Mouse (Mus musculus): ENCODE measurements around the gene Agap1. TPM values are rescaled to one million over a fixed set of nuclear protein-coding genes. Genes with fewer than 3 reads are reported as not detected.

Agap1 gene
- polyA plus RNA-seq, 1 experiment from 2014 or later, result 37.2 TPM

DNA sequence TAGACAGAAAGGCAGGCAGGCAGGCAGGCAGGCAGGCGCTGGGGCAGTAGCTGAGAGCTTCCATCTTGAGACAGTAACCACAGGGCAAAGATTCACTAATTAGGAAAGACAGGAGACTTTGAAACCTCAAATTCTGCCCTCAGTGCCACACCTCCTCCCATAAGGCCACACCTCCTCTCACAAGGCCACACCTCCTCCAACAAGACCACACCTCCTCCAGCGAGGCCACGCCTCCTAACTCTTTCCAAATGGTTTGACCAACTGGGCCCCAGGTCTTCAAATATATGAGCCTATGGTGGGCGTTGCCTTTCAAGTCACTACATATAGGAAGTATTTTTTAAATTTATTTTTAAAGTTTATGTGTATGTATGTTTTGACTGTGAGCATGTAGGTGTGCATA is 446.8 kb downstream of the Agap1 start:
- H3K27ac ChIP-seq (ENCODE audit: low read length), result no peak overlapping the region
- peaks cover 4% of the 10 kb centered on the region; the same call in 1 of the 2 replicates for H3K9me3 ChIP-seq (ENCODE audit: control insufficient read depth, low read length)
- H3K4me1 ChIP-seq (replicated peaks; ENCODE audit: control insufficient read depth, insufficient read depth, low read length), result no peaks in the 10 kb centered on the region
- ATAC-seq, result no peak
- H3K4me3 ChIP-seq (replicated peaks; ENCODE audit: low read length), result no peak overlapping the region
- WGBS, result 81% methylated on average over 4 of the region's 4 CpGs
- H3K4me2 ChIP-seq (ENCODE audit: low read length), result no peak overlapping the region
- H3K27me3 ChIP-seq (replicated peaks; ENCODE audit: control insufficient read depth, insufficient read depth, low read length), result no peaks in the 10 kb centered on the region
- H3K9ac ChIP-seq (replicated peaks; ENCODE audit: low read depth, low read length), result no peak overlapping the region
- no peaks in the 10 kb centered on the region for H3K36me3 ChIP-seq (ENCODE audit: control insufficient read depth, insufficient read depth)

DNA sequence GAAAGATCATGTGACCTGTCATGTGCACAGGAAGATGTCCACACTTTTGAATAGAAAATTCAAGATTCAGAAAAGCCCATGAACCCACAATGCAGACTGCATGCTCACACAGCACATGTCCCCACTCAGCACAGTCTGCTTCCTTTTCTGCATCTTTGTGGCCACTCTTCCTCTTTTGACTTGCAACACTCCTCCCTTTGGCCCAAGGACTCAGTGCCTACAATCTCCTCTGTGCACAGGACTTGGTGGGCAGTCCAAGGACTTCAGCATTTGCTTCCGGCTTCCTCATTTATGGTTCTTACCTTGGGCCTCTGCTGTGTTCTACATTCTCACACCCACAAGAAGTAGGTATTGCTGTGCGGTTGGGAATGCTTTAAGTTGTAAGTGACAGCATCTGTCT is 447.6 kb downstream of the Agap1 start:
- WGBS, result 92% methylated on average over 2 of the region's 2 CpGs
- no peak for ATAC-seq

DNA sequence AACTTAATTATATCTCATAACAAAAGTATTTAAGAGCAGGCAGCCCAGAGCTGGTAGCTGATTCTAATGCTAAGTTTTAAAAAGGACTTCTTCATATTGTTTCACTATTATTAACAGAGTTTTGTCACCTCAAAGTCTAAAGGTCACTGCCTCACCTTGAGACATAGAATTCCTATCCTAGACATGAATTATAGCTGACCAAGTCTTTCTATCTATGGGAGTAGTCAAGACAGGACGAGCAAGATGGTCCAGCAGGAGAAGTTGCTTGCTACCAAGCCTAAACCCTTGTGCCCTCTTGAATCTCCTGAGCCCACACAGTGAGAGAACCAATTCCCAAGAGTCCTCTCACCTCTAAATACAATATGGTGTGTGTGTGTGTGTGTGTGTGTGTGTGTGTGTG is 448.0 kb downstream of the Agap1 start:
- H3K9ac ChIP-seq (replicated peaks; ENCODE audit: low read depth, low read length), result no peak overlapping the region
- H3K27ac ChIP-seq (ENCODE audit: low read length), result no peak overlapping the region
- H3K4me3 ChIP-seq (replicated peaks; ENCODE audit: low read length), result no peak overlapping the region
- H3K4me2 ChIP-seq (ENCODE audit: low read length), result no peak overlapping the region
- H3K27me3 ChIP-seq (replicated peaks; ENCODE audit: control insufficient read depth, insufficient read depth, low read length), result no peaks in the 10 kb centered on the region
- no peaks in the 10 kb centered on the region for H3K36me3 ChIP-seq (ENCODE audit: control insufficient read depth, insufficient read depth)
- no peak for ATAC-seq
- peaks cover 5% of the 10 kb centered on the region; the same call in 1 of the 2 replicates for H3K9me3 ChIP-seq (ENCODE audit: control insufficient read depth, low read length)
- 84% methylated on average over 1 of the region's 1 CpGs for WGBS
- no peaks in the 10 kb centered on the region for H3K4me1 ChIP-seq (replicated peaks; ENCODE audit: control insufficient read depth, insufficient read depth, low read length)

More for the DNA sequence above, 447.6 kb downstream of the Agap1 start:
- Histone ChIP-seq H3K4me2 (ENCODE audit: low read length) (no peak overlapping the region), H3K27ac (ENCODE audit: low read length) (no peak overlapping the region), H3K9ac (replicated peaks; ENCODE audit: low read depth, low read length) (no peak overlapping the region), H3K36me3 (ENCODE audit: control insufficient read depth, insufficient read depth) (no peaks in the 10 kb centered on the region), H3K4me3 (replicated peaks; ENCODE audit: low read length) (no peak overlapping the region), H3K27me3 (replicated peaks; ENCODE audit: control insufficient read depth, insufficient read depth, low read length) (no peaks in the 10 kb centered on the region), H3K9me3 (ENCODE audit: control insufficient read depth, low read length) (peaks cover 5% of the 10 kb centered on the region; the same call in 1 of the 2 replicates), H3K4me1 (replicated peaks; ENCODE audit: control insufficient read depth, insufficient read depth, low read length) (no peaks in the 10 kb centered on the region)

DNA sequence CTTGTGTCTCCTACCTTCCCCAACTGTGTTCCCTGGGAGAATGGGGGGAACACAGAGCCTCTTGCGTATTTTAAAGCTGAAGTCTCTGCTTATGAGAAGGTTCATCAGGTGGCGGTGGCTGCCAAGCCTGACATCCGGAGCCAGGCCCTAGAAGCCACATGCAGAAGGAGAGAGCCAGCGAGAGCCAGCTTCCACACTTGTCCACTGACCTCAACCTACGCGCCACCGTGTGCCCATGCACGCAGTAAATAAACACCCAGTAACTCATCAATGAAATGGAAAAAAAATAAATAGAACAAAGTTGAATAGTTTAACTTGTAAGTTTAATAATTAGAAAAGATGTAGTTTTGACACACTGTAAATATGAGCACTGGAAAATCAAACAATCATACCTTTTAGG is 455.2 kb downstream of the Agap1 start:
- no peak overlapping the region for H3K27ac ChIP-seq (ENCODE audit: low read length)
- no peak overlapping the region for H3K4me3 ChIP-seq (replicated peaks; ENCODE audit: low read length)
- no peaks in the 10 kb centered on the region for H3K36me3 ChIP-seq (ENCODE audit: control insufficient read depth, insufficient read depth)
- peaks cover 5% of the 10 kb centered on the region; the same call in 1 of the 2 replicates for H3K9me3 ChIP-seq (ENCODE audit: control insufficient read depth, low read length)
- peaks cover 18% of the 10 kb centered on the region for H3K27me3 ChIP-seq (replicated peaks; ENCODE audit: control insufficient read depth, insufficient read depth, low read length)
- no peaks in the 10 kb centered on the region for H3K4me1 ChIP-seq (replicated peaks; ENCODE audit: control insufficient read depth, insufficient read depth, low read length)
- no peak overlapping the region for H3K4me2 ChIP-seq (ENCODE audit: low read length)
- ATAC-seq, result no peak
- no peak overlapping the region for H3K9ac ChIP-seq (replicated peaks; ENCODE audit: low read depth, low read length)
- WGBS, result 90% methylated on average over 8 of the region's 8 CpGs

DNA sequence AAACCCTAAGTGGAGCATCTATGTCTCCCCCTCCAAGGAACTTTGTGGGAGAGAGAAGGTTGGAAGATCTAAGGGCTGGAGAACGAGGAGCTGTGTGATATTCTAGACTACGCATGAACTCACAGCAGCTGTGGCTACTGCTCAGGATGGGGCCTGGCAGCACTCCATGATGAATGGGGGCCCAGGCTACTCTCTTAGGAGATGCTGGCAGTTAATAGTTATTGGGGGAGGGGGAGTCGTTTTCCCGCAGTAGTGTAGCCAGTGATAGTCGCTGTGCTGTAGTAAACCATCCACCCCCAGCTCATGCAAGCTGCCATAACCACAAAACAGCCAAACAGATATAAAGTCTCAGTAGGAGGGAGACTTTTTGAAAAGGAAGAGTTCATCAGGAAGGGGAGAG is 457.8 kb downstream of the Agap1 start:
- no peak overlapping the region for H3K4me2 ChIP-seq (ENCODE audit: low read length)
- ATAC-seq, result no peak
- H3K27ac ChIP-seq (ENCODE audit: low read length), result no peak overlapping the region
- H3K4me1 ChIP-seq (replicated peaks; ENCODE audit: control insufficient read depth, insufficient read depth, low read length), result no peaks in the 10 kb centered on the region
- H3K9ac ChIP-seq (replicated peaks; ENCODE audit: low read depth, low read length), result no peak overlapping the region
- H3K9me3 ChIP-seq (ENCODE audit: control insufficient read depth, low read length), result no peaks in the 10 kb centered on the region
- H3K4me3 ChIP-seq (replicated peaks; ENCODE audit: low read length), result no peak overlapping the region
- no peaks in the 10 kb centered on the region for H3K36me3 ChIP-seq (ENCODE audit: control insufficient read depth, insufficient read depth)
- H3K27me3 ChIP-seq (replicated peaks; ENCODE audit: control insufficient read depth, insufficient read depth, low read length), result peaks cover 29% of the 10 kb centered on the region
- 34% methylated on average over 5 of the region's 5 CpGs for WGBS

DNA sequence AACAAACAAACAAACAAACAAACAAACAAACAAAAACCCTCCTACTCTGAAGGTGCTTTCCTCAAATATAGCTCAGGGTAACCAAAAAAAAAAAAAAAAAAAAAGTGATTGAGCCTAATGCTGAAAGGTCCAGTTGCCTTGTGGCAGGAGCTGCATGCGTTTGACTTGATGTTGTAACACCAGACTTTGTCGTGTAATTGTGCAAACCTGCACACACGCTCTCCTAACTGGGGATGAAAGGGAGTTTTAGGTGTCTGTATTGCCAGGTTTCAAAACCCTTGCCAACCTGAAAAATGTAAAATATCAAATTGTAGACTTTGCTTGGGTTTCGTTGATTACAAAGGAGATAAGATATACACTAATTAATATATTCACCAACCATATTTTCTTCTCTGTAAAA is 459.0 kb downstream of the Agap1 start:
- Histone ChIP-seq H3K27ac (ENCODE audit: low read length) (no peak overlapping the region), H3K4me3 (replicated peaks; ENCODE audit: low read length) (no peak overlapping the region), H3K9ac (replicated peaks; ENCODE audit: low read depth, low read length) (no peak overlapping the region), H3K36me3 (ENCODE audit: control insufficient read depth, insufficient read depth) (no peaks in the 10 kb centered on the region), H3K4me2 (ENCODE audit: low read length) (no peak overlapping the region), H3K4me1 (replicated peaks; ENCODE audit: control insufficient read depth, insufficient read depth, low read length) (no peaks in the 10 kb centered on the region), H3K27me3 (replicated peaks; ENCODE audit: control insufficient read depth, insufficient read depth, low read length) (peaks cover 41% of the 10 kb centered on the region), H3K9me3 (ENCODE audit: control insufficient read depth, low read length) (no peaks in the 10 kb centered on the region)
- 69% methylated on average over 4 of the region's 4 CpGs for WGBS
- no peak for ATAC-seq

DNA sequence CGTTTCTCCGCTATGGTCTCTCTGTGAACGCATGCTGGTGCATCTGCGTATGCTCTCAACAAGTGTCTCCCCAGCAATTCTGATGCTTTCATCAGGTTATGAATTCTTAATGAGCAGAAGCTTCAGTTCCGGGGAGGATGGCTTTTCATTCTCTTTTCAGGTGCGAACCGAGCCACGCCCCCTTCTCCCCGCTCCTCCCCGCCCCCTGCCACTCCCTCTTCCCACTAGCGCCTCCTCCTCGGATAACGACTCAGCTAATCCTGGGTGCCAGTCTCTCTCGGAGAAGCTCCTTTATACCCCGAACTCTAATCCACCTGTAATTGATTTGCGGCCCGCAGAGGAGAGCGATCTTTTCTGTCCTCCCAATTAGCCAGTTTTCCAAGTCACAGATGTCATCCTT is 463.5 kb downstream of the Agap1 start:
- Histone ChIP-seq H3K9ac (replicated peaks; ENCODE audit: low read depth, low read length) (no peak overlapping the region), H3K27me3 (replicated peaks; ENCODE audit: control insufficient read depth, insufficient read depth, low read length) (peaks cover 77% of the 10 kb centered on the region), H3K27ac (ENCODE audit: low read length) (no peak overlapping the region), H3K4me1 (replicated peaks; ENCODE audit: control insufficient read depth, insufficient read depth, low read length) (peaks cover 6% of the 10 kb centered on the region), H3K4me2 (ENCODE audit: low read length) (no peak overlapping the region), H3K4me3 (replicated peaks; ENCODE audit: low read length) (no peak overlapping the region), H3K9me3 (ENCODE audit: control insufficient read depth, low read length) (no peaks in the 10 kb centered on the region), H3K36me3 (ENCODE audit: control insufficient read depth, insufficient read depth) (no peaks in the 10 kb centered on the region)
- WGBS, result 11% methylated on average over 18 of the region's 18 CpGs
- no peak for ATAC-seq

DNA sequence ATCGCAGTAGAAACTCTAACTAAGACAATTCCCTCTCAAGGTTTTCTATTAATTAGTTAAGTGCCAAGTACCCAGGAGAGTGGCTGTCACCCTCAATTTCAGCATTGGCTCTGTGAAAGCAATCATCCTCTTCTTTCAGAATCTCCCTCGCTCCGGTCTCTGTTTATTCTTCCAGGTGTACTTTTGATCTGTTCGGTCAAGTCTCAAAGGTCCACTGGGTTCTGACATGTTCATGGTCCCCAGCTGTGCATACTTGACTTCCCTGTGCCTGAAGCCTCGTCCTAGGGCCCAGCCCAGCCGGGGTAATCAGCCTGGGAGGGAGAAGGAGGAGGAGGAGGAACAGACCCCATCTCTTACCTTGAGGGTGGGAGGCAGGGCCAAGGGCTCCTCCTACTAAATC is 464.6 kb downstream of the Agap1 start:
- H3K4me1 ChIP-seq (replicated peaks; ENCODE audit: control insufficient read depth, insufficient read depth, low read length), result peaks cover 8% of the 10 kb centered on the region
- H3K9me3 ChIP-seq (ENCODE audit: control insufficient read depth, low read length), result no peaks in the 10 kb centered on the region
- H3K27ac ChIP-seq (ENCODE audit: low read length), result no peak overlapping the region
- H3K36me3 ChIP-seq (ENCODE audit: control insufficient read depth, insufficient read depth), result no peaks in the 10 kb centered on the region
- ATAC-seq, result no peak
- H3K27me3 ChIP-seq (replicated peaks; ENCODE audit: control insufficient read depth, insufficient read depth, low read length), result peaks cover 80% of the 10 kb centered on the region
- no peak overlapping the region for H3K9ac ChIP-seq (replicated peaks; ENCODE audit: low read depth, low read length)
- no peak overlapping the region for H3K4me2 ChIP-seq (ENCODE audit: low read length)
- 75% methylated on average over 6 of the region's 6 CpGs for WGBS
- no peak overlapping the region for H3K4me3 ChIP-seq (replicated peaks; ENCODE audit: low read length)

DNA sequence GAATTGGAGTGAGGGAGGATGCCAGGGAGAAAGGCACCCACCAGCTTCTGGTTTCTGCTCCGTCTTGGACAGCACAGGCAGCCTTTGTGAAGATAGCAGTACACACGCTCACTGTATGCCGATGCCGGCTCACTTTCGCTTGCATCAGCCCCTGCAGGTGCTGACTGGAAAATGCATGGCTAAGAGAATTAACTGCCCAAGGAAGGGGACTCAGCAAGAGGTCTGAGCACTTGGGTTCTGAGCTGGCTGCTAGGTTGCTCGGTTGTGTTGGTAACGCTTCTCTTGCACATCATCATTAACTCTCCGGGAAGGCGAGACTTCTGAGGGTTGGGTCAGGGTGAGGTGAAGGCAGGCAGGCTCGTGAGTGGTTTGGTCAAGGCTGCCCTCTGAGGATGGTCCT is 467.2 kb downstream of the Agap1 start:
- Histone ChIP-seq H3K27ac (ENCODE audit: low read length) (no peak overlapping the region), H3K36me3 (ENCODE audit: control insufficient read depth, insufficient read depth) (no peaks in the 10 kb centered on the region), H3K4me2 (ENCODE audit: low read length) (no peak overlapping the region), H3K27me3 (replicated peaks; ENCODE audit: control insufficient read depth, insufficient read depth, low read length) (peaks cover 98% of the 10 kb centered on the region), H3K4me1 (replicated peaks; ENCODE audit: control insufficient read depth, insufficient read depth, low read length) (peaks cover 13% of the 10 kb centered on the region), H3K9ac (replicated peaks; ENCODE audit: low read depth, low read length) (no peak overlapping the region), H3K9me3 (ENCODE audit: control insufficient read depth, low read length) (no peaks in the 10 kb centered on the region), H3K4me3 (replicated peaks; ENCODE audit: low read length) (no peak overlapping the region)
- WGBS, result 4% methylated on average over 10 of the region's 10 CpGs
- no peak for ATAC-seq

DNA sequence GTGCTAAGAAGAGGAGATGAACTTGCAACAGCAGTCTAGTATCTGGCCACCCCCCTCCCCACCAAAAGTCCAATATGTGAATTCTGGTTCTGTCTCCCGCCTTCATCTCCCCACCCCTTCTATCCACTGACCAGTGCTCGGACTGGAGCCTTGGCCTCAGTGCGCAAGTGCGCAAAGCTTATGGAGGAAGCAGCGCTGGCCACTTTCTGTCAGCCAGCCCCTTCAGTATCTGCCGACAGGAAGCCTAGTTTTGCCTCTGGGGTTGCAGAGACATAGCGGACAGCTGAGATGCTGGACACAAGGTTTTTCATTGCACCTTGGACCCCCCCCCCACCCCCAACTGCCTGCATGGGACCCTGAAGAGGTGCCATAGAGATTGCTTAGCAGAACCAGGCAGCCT is 467.7 kb downstream of the Agap1 start:
- WGBS, result 5% methylated on average over 7 of the region's 7 CpGs
- H3K9me3 ChIP-seq (ENCODE audit: control insufficient read depth, low read length), result no peaks in the 10 kb centered on the region
- no peak overlapping the region for H3K4me2 ChIP-seq (ENCODE audit: low read length)
- H3K4me3 ChIP-seq (replicated peaks; ENCODE audit: low read length), result no peak overlapping the region
- H3K27me3 ChIP-seq (replicated peaks; ENCODE audit: control insufficient read depth, insufficient read depth, low read length), result peaks cover 98% of the 10 kb centered on the region
- H3K4me1 ChIP-seq (replicated peaks; ENCODE audit: control insufficient read depth, insufficient read depth, low read length), result peaks cover 18% of the 10 kb centered on the region
- no peak overlapping the region for H3K9ac ChIP-seq (replicated peaks; ENCODE audit: low read depth, low read length)
- H3K36me3 ChIP-seq (ENCODE audit: control insufficient read depth, insufficient read depth), result no peaks in the 10 kb centered on the region
- H3K27ac ChIP-seq (ENCODE audit: low read length), result no peak overlapping the region
- no peak for ATAC-seq

All from forebrain, embryonic 16.5 days (tissue).